Mouse (Mus musculus): ENCODE measurements around the gene Hist1h2be. TPM values are rescaled to one million over a fixed set of nuclear protein-coding genes. Genes with fewer than 3 reads are reported as not detected.
A peak's percentile ranks its signal among the peaks of the same experiment; 100 is the strongest.
"Not testable (repeated sequence)": the region's sequence is repeated elsewhere in the genome, so short reads cannot be mapped to it uniquely, and the experiment has no call there.

The Hist1h2be gene
- polyA plus RNA-seq, 1 experiment from 2014 or later, result 2.6 TPM

DNA sequence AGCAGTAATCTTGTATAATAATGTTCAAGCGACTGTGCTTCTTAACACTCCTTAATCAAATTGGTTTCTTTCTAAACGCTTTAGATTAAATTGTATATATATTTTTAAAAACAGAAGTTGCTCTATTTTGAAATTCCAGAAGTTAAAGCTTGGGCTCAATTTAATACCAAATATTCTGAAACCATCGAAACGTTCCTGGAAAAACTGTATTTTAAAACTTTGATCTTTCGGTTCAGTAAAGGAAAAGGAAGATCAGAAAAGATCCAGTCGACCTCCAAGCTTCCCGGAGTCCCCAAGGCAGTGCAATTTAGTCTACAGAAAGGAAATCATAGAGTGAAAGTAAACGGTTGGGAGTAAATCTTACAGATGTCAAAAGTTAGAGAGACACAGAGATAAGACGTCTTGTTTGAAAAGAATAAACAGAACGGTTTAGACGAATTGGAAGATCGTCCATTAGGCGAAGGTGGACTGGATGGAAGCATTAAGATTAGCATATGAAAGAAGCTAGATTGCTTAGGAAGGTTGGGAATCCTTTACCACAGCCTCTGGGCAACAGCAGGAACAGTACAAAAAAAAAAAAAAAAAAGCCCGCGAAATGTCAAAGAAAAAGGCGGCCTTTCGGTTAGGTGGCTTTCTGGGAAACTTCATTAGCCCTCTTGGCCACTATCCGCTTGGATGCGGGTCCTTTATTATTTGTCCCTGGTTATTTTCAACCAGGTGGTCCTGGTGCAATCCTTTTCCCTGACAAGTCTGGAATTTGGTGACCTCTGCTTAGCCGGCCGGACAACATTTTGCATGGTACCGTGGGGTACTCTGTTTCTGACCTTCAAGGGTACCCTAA lies 34.6 kb downstream of the Hist1h2be start:
- H3K4me3 ChIP-seq, result peak overlapping the region; percentile 50
- peak overlapping the region; percentile 76 for H3K4me2 ChIP-seq
- under 1% methylated on average over 22 of the region's 22 CpGs for WGBS
- H3K4me1 ChIP-seq, result peaks cover 40% of the 10 kb centered on the region
- no peaks in the 10 kb centered on the region for H3K9me3 ChIP-seq (replicated peaks)
- no peak for ATAC-seq
- H3K27ac ChIP-seq, result peak overlapping the region; percentile 93
- H3K36me3 ChIP-seq (ENCODE audit: poor library complexity, severe bottlenecking), result no peaks in the 10 kb centered on the region
- no peaks in the 10 kb centered on the region for H3K27me3 ChIP-seq
- H3K9ac ChIP-seq, result peak overlapping the region; percentile 64

DNA sequence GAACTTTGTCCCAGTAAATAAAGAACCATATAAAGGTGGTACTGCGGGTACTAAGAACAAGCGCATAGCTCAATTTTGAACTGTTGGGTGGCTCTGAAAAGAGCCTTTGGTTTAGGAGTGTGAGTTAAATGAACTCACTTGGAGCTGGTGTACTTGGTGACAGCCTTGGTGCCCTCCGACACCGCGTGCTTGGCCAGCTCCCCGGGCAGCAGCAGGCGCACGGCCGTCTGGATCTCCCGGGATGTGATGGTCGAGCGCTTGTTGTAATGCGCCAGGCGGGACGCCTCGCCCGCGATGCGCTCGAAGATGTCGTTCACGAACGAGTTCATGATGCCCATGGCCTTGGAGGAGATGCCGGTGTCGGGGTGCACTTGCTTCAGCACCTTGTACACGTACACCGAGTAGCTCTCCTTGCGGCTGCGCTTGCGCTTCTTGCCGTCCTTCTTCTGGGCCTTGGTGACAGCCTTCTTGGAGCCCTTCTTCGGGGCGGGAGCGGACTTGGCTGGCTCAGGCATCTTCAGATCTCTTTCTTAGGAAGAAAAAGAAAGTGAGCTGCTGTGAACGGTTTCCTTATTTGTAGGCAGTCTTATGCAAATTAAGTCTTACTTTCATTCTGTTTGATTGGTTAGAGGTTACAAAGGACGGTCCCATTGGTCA lies 35.4 kb downstream of the Hist1h2be start:
- not testable (repeated sequence) for H3K9me3 ChIP-seq (replicated peaks); H3K36me3 ChIP-seq (ENCODE audit: poor library complexity, severe bottlenecking); H3K27me3 ChIP-seq
- Histone ChIP-seq H3K9ac (peak overlapping the region; percentile 85), H3K4me1 (peaks cover 40% of the 10 kb centered on the region), H3K27ac (peak overlapping the region; percentile 99), H3K4me2 (peak overlapping the region; percentile 76), H3K4me3 (peak overlapping the region; percentile 50)
- WGBS, result 0% methylated on average over 34 of the region's 36 CpGs
- ATAC-seq, result peak; percentile 90

DNA sequence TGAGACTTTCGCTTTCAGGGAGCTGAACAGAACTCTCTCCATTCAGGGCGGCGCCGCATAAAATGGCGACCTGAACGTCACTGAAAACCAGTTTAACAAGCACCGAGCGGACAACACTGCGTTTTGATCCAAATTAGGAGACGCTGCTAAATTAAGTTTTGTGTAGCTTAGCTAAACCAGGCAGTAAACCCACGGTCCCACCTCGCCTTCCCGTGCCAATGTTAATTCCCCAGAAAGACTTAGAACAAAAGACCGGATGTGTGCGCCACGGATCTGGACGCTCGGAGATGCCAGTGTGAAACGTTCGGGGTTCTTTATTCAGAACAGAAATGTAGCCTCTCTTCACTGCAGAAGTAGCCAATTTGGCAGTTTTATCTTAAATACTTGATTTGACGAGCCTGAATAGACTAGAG lies 35.9 kb downstream of the Hist1h2be start:
- 0 out of 2 replicates have a peak, but pooled peaks have one; percentile 11 for ATAC-seq
- Histone ChIP-seq H3K36me3 (ENCODE audit: poor library complexity, severe bottlenecking) (no peaks in the 10 kb centered on the region), H3K4me2 (peak overlapping the region; percentile 76), H3K4me1 (peaks cover 40% of the 10 kb centered on the region), H3K27ac (peak overlapping the region; percentile 99), H3K9ac (peak overlapping the region; percentile 85), H3K9me3 (replicated peaks) (no peaks in the 10 kb centered on the region), H3K4me3 (peak overlapping the region; percentile 50), H3K27me3 (no peaks in the 10 kb centered on the region)
- WGBS, result under 1% methylated on average over 21 of the region's 21 CpGs

DNA sequence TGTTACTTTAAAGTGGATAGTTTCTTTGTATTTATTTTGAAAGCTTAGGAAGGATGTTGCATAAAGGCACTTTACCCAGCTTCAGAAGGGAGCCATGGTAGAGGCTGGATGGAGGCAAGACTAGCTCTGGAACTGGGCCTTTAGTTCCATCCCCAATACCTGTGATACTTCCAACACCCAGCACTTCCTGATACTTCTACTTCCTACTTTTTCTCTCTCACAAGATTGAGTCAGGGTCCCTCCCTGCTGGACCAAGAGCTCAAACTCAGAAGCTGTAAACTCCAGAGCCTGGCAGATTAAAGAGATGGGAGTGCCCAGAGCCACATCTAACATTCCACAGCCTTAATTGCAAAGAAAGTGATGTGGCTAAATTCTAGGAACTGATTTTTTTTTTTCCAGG lies 36.6 kb downstream of the Hist1h2be start:
- peak overlapping the region; percentile 50 for H3K4me3 ChIP-seq
- peak overlapping the region; percentile 85 for H3K9ac ChIP-seq
- peaks cover 40% of the 10 kb centered on the region for H3K4me1 ChIP-seq
- no peaks in the 10 kb centered on the region for H3K9me3 ChIP-seq (replicated peaks)
- peak overlapping the region; percentile 99 for H3K27ac ChIP-seq
- H3K36me3 ChIP-seq (ENCODE audit: poor library complexity, severe bottlenecking), result no peaks in the 10 kb centered on the region
- peak overlapping the region; percentile 76 for H3K4me2 ChIP-seq
- ATAC-seq, result no peak
- no peaks in the 10 kb centered on the region for H3K27me3 ChIP-seq

DNA sequence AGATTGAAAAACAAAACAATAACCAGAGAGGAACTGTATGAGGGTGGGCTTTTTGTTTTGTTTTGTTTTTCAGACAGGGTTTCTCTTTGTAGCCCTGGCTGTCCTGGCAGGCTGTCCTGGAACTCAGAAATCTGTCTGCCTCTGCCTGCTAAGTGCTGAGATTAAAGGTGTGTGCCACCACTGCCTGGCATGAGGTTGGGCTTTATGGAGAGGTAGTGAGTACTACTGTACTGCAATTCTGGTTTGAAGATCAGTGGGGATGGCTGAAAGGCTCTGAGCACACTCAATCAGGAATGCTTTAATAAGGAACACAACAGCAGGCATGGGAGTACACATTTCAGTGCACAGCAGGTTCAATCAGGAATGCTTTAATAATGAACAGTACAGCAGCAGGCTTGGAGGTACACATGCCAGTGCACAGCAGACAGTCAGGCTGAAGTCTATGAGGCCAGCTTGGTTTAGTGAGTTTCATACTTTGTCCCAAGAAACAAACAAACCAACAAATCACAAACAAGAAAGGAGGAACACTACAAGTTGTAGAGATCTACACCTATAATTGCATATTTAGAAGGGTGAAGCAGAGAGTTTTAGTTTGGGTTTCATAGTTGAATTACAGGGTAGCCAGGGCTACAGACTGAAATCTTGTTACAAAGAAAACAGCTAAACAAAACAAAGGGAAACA lies 37.4 kb downstream of the Hist1h2be start:
- H3K4me3 ChIP-seq, result no peak overlapping the region
- H3K27me3 ChIP-seq, result no peaks in the 10 kb centered on the region
- peak overlapping the region; percentile 31; the same call in 1 of the 2 replicates for H3K9ac ChIP-seq
- peak overlapping the region; percentile 99 for H3K27ac ChIP-seq
- peak overlapping the region; percentile 89 for H3K4me2 ChIP-seq
- H3K36me3 ChIP-seq (ENCODE audit: poor library complexity, severe bottlenecking), result no peaks in the 10 kb centered on the region
- ATAC-seq, result no peak
- H3K9me3 ChIP-seq (replicated peaks), result no peaks in the 10 kb centered on the region
- peaks cover 40% of the 10 kb centered on the region for H3K4me1 ChIP-seq

DNA sequence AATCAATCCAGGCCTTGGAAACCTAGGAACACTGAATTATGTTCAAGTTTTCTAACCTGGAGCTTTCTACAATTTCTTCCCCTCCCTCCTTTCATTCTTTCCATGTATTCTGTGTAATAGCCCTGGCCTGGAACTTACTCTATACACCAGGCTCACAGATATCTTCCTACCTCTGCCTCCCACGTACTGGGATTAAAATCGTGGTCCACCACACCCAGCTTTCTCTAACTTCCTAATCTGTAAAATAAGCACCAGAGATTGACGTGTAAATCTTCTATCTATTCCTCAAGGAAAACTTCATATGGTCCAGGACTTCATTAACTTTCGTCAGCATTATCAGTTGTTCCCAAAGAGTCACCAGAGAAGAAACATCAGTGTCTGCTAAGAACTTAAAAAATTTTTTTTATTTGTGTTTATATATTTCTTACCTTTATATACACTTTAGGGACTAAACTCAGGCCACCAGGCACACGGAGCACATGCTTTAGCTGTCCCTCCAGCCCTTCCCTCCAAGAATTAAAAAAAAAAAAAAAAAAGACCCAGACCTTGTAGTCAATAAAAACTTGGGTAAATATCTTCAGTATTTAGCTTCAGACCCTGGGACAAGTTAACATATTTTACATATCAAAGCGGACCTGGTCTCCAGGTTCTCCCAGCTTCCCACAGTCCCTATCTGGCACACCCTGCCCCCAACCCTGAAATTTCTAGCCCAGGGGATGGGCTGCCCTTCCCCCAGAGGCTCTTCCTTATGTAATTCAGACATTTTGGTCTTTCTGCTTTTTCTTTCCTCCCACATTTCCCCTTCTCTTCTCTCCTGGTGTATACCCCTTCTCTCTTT lies 38.5 kb downstream of the Hist1h2be start:
- H3K9me3 ChIP-seq (replicated peaks), result no peaks in the 10 kb centered on the region
- WGBS, result 4% methylated on average over 6 of the region's 6 CpGs
- H3K4me1 ChIP-seq, result peaks cover 41% of the 10 kb centered on the region
- peak overlapping the region; percentile 89 for H3K4me2 ChIP-seq
- peak overlapping the region; percentile 99 for H3K27ac ChIP-seq
- H3K9ac ChIP-seq, result peak overlapping the region; percentile 86
- no peaks in the 10 kb centered on the region for H3K27me3 ChIP-seq
- no peaks in the 10 kb centered on the region for H3K36me3 ChIP-seq (ENCODE audit: poor library complexity, severe bottlenecking)
- H3K4me3 ChIP-seq, result peak overlapping the region; percentile 54
- no peak for ATAC-seq

DNA sequence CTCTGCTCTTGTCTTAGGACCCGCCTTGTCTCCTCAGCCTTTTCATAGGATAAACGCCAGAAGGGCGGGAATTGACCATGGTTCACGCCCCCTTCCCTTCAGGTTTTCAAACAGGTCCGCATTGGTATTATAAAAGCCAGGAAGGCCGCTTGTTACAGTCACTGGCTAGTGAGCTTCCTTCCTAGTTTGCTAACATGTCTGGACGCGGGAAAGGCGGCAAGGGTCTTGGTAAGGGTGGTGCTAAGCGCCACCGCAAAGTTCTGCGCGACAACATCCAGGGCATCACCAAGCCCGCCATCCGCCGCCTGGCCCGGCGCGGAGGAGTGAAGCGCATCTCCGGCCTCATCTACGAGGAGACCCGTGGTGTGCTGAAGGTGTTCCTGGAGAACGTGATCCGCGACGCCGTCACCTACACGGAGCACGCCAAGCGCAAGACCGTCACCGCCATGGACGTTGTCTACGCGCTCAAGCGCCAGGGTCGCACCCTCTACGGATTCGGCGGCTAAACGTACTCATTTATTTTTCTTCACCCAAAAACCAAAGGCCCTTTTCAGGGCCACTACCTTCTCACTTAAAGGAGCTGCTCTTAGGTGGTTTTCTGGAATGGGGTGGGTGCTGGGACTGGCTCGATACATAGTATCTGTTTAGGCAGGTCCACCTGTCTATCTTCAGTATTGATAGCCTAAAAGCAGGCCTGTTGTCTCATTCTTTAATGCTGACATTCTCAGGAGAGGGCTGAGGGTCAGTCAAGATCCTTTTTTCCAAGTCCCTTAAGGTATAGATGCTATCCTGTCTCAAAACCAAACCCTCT lies 39.3 kb downstream of the Hist1h2be start, which contains the start of gene Hist1h4d:
Gene Hist1h4d, plus strand, starts transcription at position 191 of the 811 bp plus-strand sequence.
- Histone ChIP-seq H3K27me3 (no peaks in the 10 kb centered on the region), H3K27ac (peak within 1 kb of the TSS; percentile 99), H3K4me3 (peak within 1 kb of the TSS; percentile 54), H3K4me1 (peaks cover 43% of the 10 kb centered on the region), H3K4me2 (peak within 1 kb of the TSS; percentile 89), H3K9me3 (replicated peaks) (no peaks in the 10 kb centered on the region), H3K9ac (peak within 1 kb of the TSS; percentile 86), H3K36me3 (ENCODE audit: poor library complexity, severe bottlenecking) (no peaks in the 10 kb centered on the region)
- ATAC-seq, result peak; percentile 91
- WGBS, result under 1% methylated on average over 43 of the region's 43 CpGs

DNA sequence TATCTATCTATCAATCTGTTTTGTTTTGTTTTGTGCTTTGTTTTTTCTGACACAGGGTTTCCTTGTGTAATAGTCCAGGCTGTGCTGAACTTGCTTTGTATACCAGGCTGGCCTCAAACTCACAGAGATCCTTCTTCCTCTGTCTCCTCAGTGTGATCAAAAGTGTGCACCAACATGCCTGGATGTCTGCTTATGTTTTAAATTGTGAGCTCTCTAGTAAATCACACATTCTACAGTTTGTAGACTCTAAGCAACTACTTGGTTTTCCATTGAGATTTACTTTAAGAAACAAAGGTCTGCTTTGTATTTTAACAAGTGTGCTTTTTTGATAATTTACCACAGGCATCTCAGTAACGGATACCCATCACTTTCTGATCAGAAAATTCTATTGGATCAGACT lies 43.1 kb downstream of the Hist1h2be start:
- WGBS, result 88% methylated on average over 1 of the region's 1 CpGs
- Histone ChIP-seq H3K4me1 (peaks cover 35% of the 10 kb centered on the region), H3K36me3 (ENCODE audit: poor library complexity, severe bottlenecking) (no peaks in the 10 kb centered on the region), H3K4me3 (no peak overlapping the region), H3K4me2 (no peak overlapping the region), H3K27ac (peak overlapping the region; percentile 25; the same call in 1 of the 2 replicates), H3K9me3 (replicated peaks) (no peaks in the 10 kb centered on the region), H3K27me3 (no peaks in the 10 kb centered on the region), H3K9ac (no peak overlapping the region)
- ATAC-seq, result no peak

DNA sequence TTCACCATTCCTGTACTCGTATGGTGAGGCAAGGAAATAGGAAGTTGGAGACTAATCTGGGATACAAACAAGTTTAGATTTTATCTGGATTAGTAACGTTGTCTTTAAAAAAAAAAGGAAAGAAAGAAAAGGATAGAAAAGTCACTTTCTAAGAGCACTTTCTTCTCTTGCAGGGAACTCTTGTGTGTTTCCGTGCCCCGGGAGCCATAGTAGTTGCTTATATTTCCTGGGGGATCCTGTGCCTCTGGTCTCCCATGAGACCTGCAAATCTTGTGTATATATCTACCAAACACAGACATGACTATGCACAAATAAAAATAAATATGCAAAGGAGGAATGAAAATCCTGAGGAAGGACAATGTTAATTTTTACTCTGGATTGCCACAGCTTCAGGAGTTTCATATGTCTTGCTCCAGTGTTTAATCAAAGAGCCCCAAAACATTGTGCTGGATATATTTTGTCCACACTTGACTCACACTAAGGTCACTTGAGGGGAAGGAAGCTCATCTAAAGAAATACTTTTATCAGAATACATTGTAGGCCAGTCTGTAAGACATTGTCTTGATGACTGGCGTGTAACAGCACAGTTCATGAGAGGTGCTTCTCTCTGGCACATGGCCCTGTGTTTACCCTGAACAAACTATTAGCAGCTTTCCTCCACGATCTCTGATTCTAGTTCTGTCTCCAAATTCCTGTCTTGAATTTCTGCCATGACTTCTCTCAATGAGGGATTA lies 43.9 kb downstream of the Hist1h2be start:
- peak overlapping the region; percentile 91 for H3K27ac ChIP-seq

DNA sequence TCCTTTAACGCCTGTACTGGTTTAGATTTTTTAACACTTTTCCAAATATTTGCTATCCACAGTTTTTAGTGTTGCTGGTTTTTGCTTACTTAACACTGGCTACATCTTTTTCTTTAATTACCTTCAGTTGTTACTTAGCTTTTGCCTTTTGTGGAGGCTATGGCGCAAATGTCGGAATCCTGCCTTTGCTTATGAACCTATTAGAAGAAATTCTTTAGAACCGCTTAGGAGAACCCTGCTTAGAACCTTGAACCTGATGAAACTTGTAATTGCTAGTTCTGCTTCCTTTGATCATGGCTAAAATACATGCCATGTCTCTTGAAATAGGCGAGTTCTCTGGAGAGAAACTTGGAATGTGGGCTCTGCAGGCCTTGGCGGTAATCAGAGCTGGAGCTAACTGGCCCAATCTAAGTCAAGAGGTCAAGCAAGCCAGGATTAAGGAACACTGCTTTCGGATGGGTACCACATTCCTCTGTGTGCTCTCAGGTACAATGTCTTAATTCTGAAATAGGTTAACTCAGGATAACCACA lies 44.5 kb downstream of the Hist1h2be start:
- 2% methylated on average over 7 of the region's 7 CpGs for WGBS
- H3K4me3 ChIP-seq, result peak overlapping the region; percentile 48
- H3K27ac ChIP-seq, result peak overlapping the region; percentile 91
- peak overlapping the region; percentile 74 for H3K4me2 ChIP-seq
- H3K9me3 ChIP-seq (replicated peaks), result no peaks in the 10 kb centered on the region
- ATAC-seq, result no peak
- no peaks in the 10 kb centered on the region for H3K27me3 ChIP-seq
- peak overlapping the region; percentile 82 for H3K9ac ChIP-seq
- H3K4me1 ChIP-seq, result peaks cover 32% of the 10 kb centered on the region
- no peaks in the 10 kb centered on the region for H3K36me3 ChIP-seq (ENCODE audit: poor library complexity, severe bottlenecking)

More for the DNA sequence above, 43.9 kb downstream of the Hist1h2be start:
- ATAC-seq, result no peak
- Histone ChIP-seq H3K4me1 (peaks cover 35% of the 10 kb centered on the region), H3K27me3 (no peaks in the 10 kb centered on the region), H3K36me3 (ENCODE audit: poor library complexity, severe bottlenecking) (no peaks in the 10 kb centered on the region), H3K4me2 (peak overlapping the region; percentile 74), H3K9me3 (replicated peaks) (no peaks in the 10 kb centered on the region), H3K4me3 (peak overlapping the region; percentile 48), H3K9ac (peak overlapping the region; percentile 82)
- 41% methylated on average over 6 of the region's 6 CpGs for WGBS
